Mouse (Mus musculus) hindbrain, embryonic 12.5 days (tissue): Measurements from ENCODE around the gene Kcnip1. TPM values are rescaled to one million over a fixed set of nuclear protein-coding genes. Genes with fewer than 3 reads are reported as not detected.

Experiments used
- ATAC-seq: fragments of 200-750 bp; cut with Nextera tagmentation; 2 replicates; pipeline ENCODE4 v1.8.0; 2017; ENCODE audit warnings: moderate TSS enrichment; ENCODE audit not compliant: low FRiP score
- H3K27ac ChIP-seq: fragments of 300-500 bp; sonication (generic); 2 replicates; pipeline ENCODE4 v1.5.1; 2016; ENCODE audit warnings: mild to moderate bottlenecking
- H3K27me3 ChIP-seq: fragments of 300-500 bp; sonication (generic); 2 replicates; pipeline ENCODE4 v1.6.1; 2016; ENCODE audit warnings: mild to moderate bottlenecking
- H3K36me3 ChIP-seq: fragments of 300-500 bp; sonication (generic); 2 replicates; pipeline ENCODE4 v1.6.1; 2016; ENCODE audit warnings: mild to moderate bottlenecking
- H3K4me1 ChIP-seq: fragments of 300-500 bp; sonication (generic); 2 replicates; pipeline ENCODE4 v1.6.1; 2016
- H3K4me2 ChIP-seq: fragments of 300-500 bp; sonication (generic); replicated peaks from 2 replicates; pipeline ENCODE4 v1.6.1; 2016; ENCODE audit warnings: mild to moderate bottlenecking
- H3K4me3 ChIP-seq: fragments of 300-500 bp; sonication (generic); 2 replicates; pipeline ENCODE4 v1.5.1; 2016; ENCODE audit warnings: mild to moderate bottlenecking
- H3K9ac ChIP-seq: fragments of 300-500 bp; sonication (generic); 2 replicates; pipeline ENCODE4 v1.6.1; 2016; ENCODE audit warnings: mild to moderate bottlenecking, moderate library complexity
- H3K9me3 ChIP-seq: fragments of 300-500 bp; sonication (generic); replicated peaks from 2 replicates; pipeline ENCODE4 v1.6.1; 2016; ENCODE audit warnings: mild to moderate bottlenecking
- WGBS: fragments of 180-500 bp; shearing (Covaris S2); methylation state at CpG from one replicate; pipeline ENCODE4 v1.1.7; 2016; 5-methylcytosine and 5-hydroxymethylcytosine counted together
- polyA plus RNA-seq: library from polyadenylated mRNA; unstranded; fragments of >200 nt; fragmentation: Nextera tagmentation; extraction: Ambion mirVana; gene quantifications from 2 replicates; pipeline ENCODE4 v1.2.1, GENCODE M21; 2016

The Kcnip1 gene
- polyA plus RNA-seq, 1 experiment from 2014 or later = 31.4 TPM

- Histone ChIP-seq H3K36me3 (no peaks in the 10 kb centered on the region), H3K4me2 (no peak overlapping the region), H3K9me3 (no peaks in the 10 kb centered on the region), H3K4me1 (no peaks in the 10 kb centered on the region), H3K27ac (no peak overlapping the region), H3K27me3 (peaks cover 5% of the 10 kb centered on the region; the same call in 1 of the 2 replicates), H3K9ac (no peak overlapping the region), H3K4me3 (no peak overlapping the region)
- ATAC-seq = 0 out of 2 replicates have a peak, but pooled peaks have one; percentile 13
- 21% methylated on average over 7 of the region's 7 CpGs for WGBS
These were observed 271.7 kb downstream of the Kcnip1 start for GRCm38 (mm10) chr11:33721297-33721696.

GRCm38 (mm10) chr11:33706777-33707176 is 286.2 kb downstream of the Kcnip1 start:
- Histone ChIP-seq H3K4me2 (no peak overlapping the region), H3K27me3 (no peaks in the 10 kb centered on the region), H3K9ac (no peak overlapping the region), H3K4me3 (no peak overlapping the region), H3K36me3 (no peaks in the 10 kb centered on the region), H3K27ac (no peak overlapping the region), H3K9me3 (no peaks in the 10 kb centered on the region), H3K4me1 (0 out of 2 replicates have a peak, but pooled peaks cover 3% of the 10 kb centered on the region)
- WGBS = 30% methylated on average over 4 of the region's 4 CpGs
- ATAC-seq = no peak

GRCm38 (mm10) chr11:33701958-33702459 is 290.9 kb downstream of the Kcnip1 start:
- peak; percentile 78 for ATAC-seq
- Histone ChIP-seq H3K9me3 (no peaks in the 10 kb centered on the region), H3K4me3 (no peak overlapping the region), H3K27me3 (no peaks in the 10 kb centered on the region), H3K4me1 (0 out of 2 replicates have a peak, but pooled peaks cover 3% of the 10 kb centered on the region), H3K4me2 (no peak overlapping the region), H3K27ac (no peak overlapping the region), H3K9ac (no peak overlapping the region), H3K36me3 (no peaks in the 10 kb centered on the region)
- WGBS = 45% methylated on average over 1 of the region's 2 CpGs

GRCm38 (mm10) chr11:33701236-33701957 is 291.6 kb downstream of the Kcnip1 start:
- H3K36me3 ChIP-seq = no peaks in the 10 kb centered on the region
- H3K9me3 ChIP-seq = no peaks in the 10 kb centered on the region
- H3K4me1 ChIP-seq = 0 out of 2 replicates have a peak, but pooled peaks cover 3% of the 10 kb centered on the region
- no peak overlapping the region for H3K4me3 ChIP-seq
- no peak overlapping the region for H3K27ac ChIP-seq
- no peak for ATAC-seq
- WGBS = 73% methylated on average over 1 of the region's 1 CpGs
- no peak overlapping the region for H3K4me2 ChIP-seq
- no peaks in the 10 kb centered on the region for H3K27me3 ChIP-seq
- no peak overlapping the region for H3K9ac ChIP-seq

GRCm38 (mm10) chr11:33700725-33701124 is 292.2 kb downstream of the Kcnip1 start:
- H3K4me2 ChIP-seq = no peak overlapping the region
- no peaks in the 10 kb centered on the region for H3K9me3 ChIP-seq
- no peaks in the 10 kb centered on the region for H3K36me3 ChIP-seq
- H3K27ac ChIP-seq = no peak overlapping the region
- 49% methylated on average over 4 of the region's 4 CpGs for WGBS
- no peak overlapping the region for H3K4me3 ChIP-seq
- 0 out of 2 replicates have a peak, but pooled peaks cover 3% of the 10 kb centered on the region for H3K4me1 ChIP-seq
- H3K27me3 ChIP-seq = no peaks in the 10 kb centered on the region
- H3K9ac ChIP-seq = no peak overlapping the region
- ATAC-seq = no peak

GRCm38 (mm10) chr11:33690181-33690580 is 302.8 kb downstream of the Kcnip1 start:
- no peak for ATAC-seq
- 83% methylated on average over 3 of the region's 3 CpGs for WGBS

DNA sequence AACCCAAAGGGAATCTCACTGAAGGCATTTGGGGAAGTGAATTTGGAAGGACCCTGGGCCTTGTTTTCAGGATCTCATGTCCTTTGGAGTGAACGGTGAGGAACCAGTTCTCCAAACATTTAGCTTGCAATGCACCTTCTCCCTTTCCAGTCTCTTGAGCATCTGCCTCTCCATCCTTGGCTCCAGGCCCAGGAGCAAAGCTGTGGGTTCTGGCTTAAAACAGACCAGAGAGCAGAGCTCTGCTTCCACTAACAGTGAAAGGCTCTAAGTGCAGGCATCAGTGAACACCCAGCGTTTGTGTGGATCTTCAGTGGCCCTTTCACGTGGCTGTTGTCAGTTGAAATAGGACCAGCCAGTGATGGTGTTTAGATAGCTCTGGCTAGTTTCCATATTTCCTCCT is 307.0 kb downstream of the Kcnip1 start:
- Histone ChIP-seq H3K4me1 (no peaks in the 10 kb centered on the region), H3K36me3 (no peaks in the 10 kb centered on the region), H3K9ac (no peak overlapping the region), H3K27me3 (peaks cover 5% of the 10 kb centered on the region), H3K27ac (no peak overlapping the region), H3K9me3 (no peaks in the 10 kb centered on the region), H3K4me3 (no peak overlapping the region), H3K4me2 (no peak overlapping the region)
- WGBS = 84% methylated on average over 3 of the region's 3 CpGs
- ATAC-seq = no peak

More at GRCm38 (mm10) chr11:33690181-33690580, 302.8 kb downstream of the Kcnip1 start:
- Histone ChIP-seq H3K4me1 (no peaks in the 10 kb centered on the region), H3K27ac (no peak overlapping the region), H3K9ac (no peak overlapping the region), H3K27me3 (no peaks in the 10 kb centered on the region), H3K9me3 (no peaks in the 10 kb centered on the region), H3K4me2 (no peak overlapping the region), H3K36me3 (no peaks in the 10 kb centered on the region), H3K4me3 (no peak overlapping the region)

DNA sequence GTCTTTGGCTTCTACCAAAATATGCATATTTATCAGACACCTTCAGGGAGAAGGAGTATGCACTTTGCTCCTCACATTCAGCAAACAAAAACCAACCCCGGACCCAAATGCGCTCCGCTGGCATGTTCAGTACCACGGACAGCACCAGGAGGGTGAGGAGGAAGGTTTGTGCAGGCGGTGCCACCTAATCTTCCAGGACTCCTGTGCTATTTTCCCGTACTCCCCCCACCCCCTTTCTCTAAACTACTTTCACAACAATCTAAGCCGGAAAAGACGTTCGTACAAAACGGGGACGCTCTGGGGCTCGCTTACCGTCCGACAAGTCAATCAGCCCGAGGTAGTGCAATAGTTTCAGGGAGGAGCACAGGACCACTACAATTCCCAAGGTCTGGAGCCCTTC is 312.8 kb downstream of the Kcnip1 start:
- ATAC-seq = no peak
- Histone ChIP-seq H3K27me3 (peaks cover 14% of the 10 kb centered on the region), H3K9ac (no peak overlapping the region), H3K9me3 (no peaks in the 10 kb centered on the region), H3K27ac (no peak overlapping the region), H3K4me1 (peaks cover 7% of the 10 kb centered on the region), H3K4me3 (no peak overlapping the region), H3K4me2 (peak overlapping the region; percentile 38), H3K36me3 (no peaks in the 10 kb centered on the region)
- 2% methylated on average over 15 of the region's 15 CpGs for WGBS

GRCm38 (mm10) chr11:33670105-33670965 is 322.6 kb downstream of the Kcnip1 start:
- WGBS = 68% methylated on average over 10 of the region's 10 CpGs
- Histone ChIP-seq H3K9me3 (no peaks in the 10 kb centered on the region), H3K27me3 (no peaks in the 10 kb centered on the region), H3K9ac (no peak overlapping the region), H3K36me3 (no peaks in the 10 kb centered on the region), H3K27ac (peak overlapping the region; percentile 66; the same call in 1 of the 2 replicates), H3K4me2 (no peak overlapping the region), H3K4me1 (peaks cover 20% of the 10 kb centered on the region), H3K4me3 (no peak overlapping the region)
- ATAC-seq = peak; percentile 73

- 0 out of 2 replicates have a peak overlapping the region, but pooled peaks have one; percentile 9 for H3K27ac ChIP-seq
- ATAC-seq = no peak
- H3K4me2 ChIP-seq = no peak overlapping the region
- H3K9me3 ChIP-seq = no peaks in the 10 kb centered on the region
- H3K36me3 ChIP-seq = no peaks in the 10 kb centered on the region
- H3K27me3 ChIP-seq = no peaks in the 10 kb centered on the region
- WGBS = 66% methylated on average over 6 of the region's 6 CpGs
- no peak overlapping the region for H3K4me3 ChIP-seq
- H3K9ac ChIP-seq = no peak overlapping the region
- peaks cover 20% of the 10 kb centered on the region for H3K4me1 ChIP-seq
These were observed 324.6 kb downstream of the Kcnip1 start for GRCm38 (mm10) chr11:33668376-33668775.

- Histone ChIP-seq H3K36me3 (no peaks in the 10 kb centered on the region), H3K9me3 (no peaks in the 10 kb centered on the region), H3K4me1 (peaks cover 6% of the 10 kb centered on the region), H3K9ac (no peak overlapping the region), H3K27me3 (no peaks in the 10 kb centered on the region), H3K4me3 (no peak overlapping the region), H3K4me2 (no peak overlapping the region), H3K27ac (no peak overlapping the region)
- no peak for ATAC-seq
- WGBS = 93% methylated on average over 2 of the region's 2 CpGs
These were observed 329.4 kb downstream of the Kcnip1 start for GRCm38 (mm10) chr11:33663599-33663998.
